Mouse (Mus musculus) CH12.LX (cell line): ENCODE data around the gene Ptpn21.

ENCODE experiments used
- CTCF ChIP-seq, 2 experiments: IDR thresholded peaks in 1 of 2; conservative IDR thresholded peaks in 1 of 2; 2 replicates each; pipeline ENCODE4 v1.5.1; 2011 to 2012; ENCODE audit warnings: low read depth in 2 of 2, low read length in 2 of 2, improper control_type of control experiment in 1 of 2, inconsistent platforms in 1 of 2, mild to moderate bottlenecking in 1 of 2, moderate library complexity in 1 of 2
- ELF1 ChIP-seq: IDR thresholded peaks from 2 replicates; pipeline ENCODE4 v1.6.1; 2014; ENCODE audit warnings: low read depth, mild to moderate bottlenecking, inconsistent platforms, low read length, improper control_type of control experiment
- EP300 ChIP-seq: IDR thresholded peaks from 2 replicates; pipeline ENCODE4 v1.6.1; 2011; ENCODE audit warnings: low read length, improper control_type of control experiment
- HCFC1 ChIP-seq: IDR thresholded peaks from 2 replicates; pipeline ENCODE4 v1.6.1; 2012; ENCODE audit warnings: low read depth, mild to moderate bottlenecking, inconsistent platforms, low read length, improper control_type of control experiment
- MAFK ChIP-seq: IDR thresholded peaks from 2 replicates; pipeline ENCODE4 v1.6.1; 2011; ENCODE audit warnings: low read length, improper control_type of control experiment; ENCODE audit not compliant: insufficient replicate concordance
- MAX ChIP-seq: IDR thresholded peaks from 2 replicates; pipeline ENCODE4 v1.6.1; 2011; ENCODE audit warnings: low read length, improper control_type of control experiment
- NRF1 ChIP-seq: IDR thresholded peaks from 2 replicates; pipeline ENCODE4 v1.6.1; 2014; ENCODE audit warnings: low read depth, mild to moderate bottlenecking, inconsistent platforms, low read length, improper control_type of control experiment, moderate library complexity
- POLR2A ChIP-seq: IDR thresholded peaks from 2 replicates; pipeline ENCODE4 v1.6.1; 2011; ENCODE audit warnings: low read depth, mild to moderate bottlenecking, improper control_type of control experiment, low read length
- POLR2AphosphoS2 ChIP-seq: IDR thresholded peaks from 2 replicates; pipeline ENCODE4 v1.6.1; 2011; ENCODE audit warnings: low read depth, low read length, improper control_type of control experiment
- RAD21 ChIP-seq: IDR thresholded peaks from 2 replicates; pipeline ENCODE4 v1.6.1; 2011; ENCODE audit warnings: low read depth, mild to moderate bottlenecking, low read length, improper control_type of control experiment, moderate library complexity
- SIN3A ChIP-seq: IDR thresholded peaks from 2 replicates; pipeline ENCODE4 v1.6.1; 2012; ENCODE audit warnings: low read length, improper control_type of control experiment, inconsistent platforms
- UBTF ChIP-seq: IDR thresholded peaks from 2 replicates; pipeline ENCODE4 v1.6.1; 2012; ENCODE audit warnings: low read depth, mild to moderate bottlenecking, inconsistent platforms, low read length, improper control_type of control experiment, moderate library complexity
- ZMIZ1 ChIP-seq: IDR thresholded peaks from 2 replicates; pipeline ENCODE4 v1.6.1; 2012; ENCODE audit warnings: low read depth, mild to moderate bottlenecking, inconsistent platforms, low read length, improper control_type of control experiment

DNA sequence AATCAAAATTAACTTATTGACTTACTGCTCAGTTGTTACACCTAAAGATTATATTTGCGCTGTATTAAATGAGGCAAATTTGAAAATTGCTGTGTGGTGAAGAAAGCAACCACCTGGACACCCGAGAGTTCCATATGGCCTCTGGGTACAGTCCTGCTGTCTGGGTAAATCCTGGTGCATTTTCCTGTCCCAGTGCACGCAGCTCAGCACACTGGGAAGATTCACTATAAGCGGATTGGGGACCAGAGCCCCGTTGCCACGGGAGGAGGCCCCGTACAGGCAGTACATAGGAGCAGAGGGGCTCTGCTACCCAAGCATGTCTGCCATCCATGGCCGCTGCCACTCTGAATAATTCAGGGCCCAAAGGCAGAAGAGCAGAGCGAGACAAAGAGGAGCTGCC is 35.6 kb downstream of the Ptpn21 start:
- no peak for TF ChIP-seq RAD21
- TF ChIP-seq EP300, result no peak
- TF ChIP-seq CTCF (conservative IDR thresholded peaks at IDR 0.05 in 1 of 2, IDR thresholded peaks at IDR 0.05 in 1 of 2; ENCODE audit: low read depth in 2 of 2, low read length in 2 of 2), result no peak
- TF ChIP-seq ZMIZ1, result no peak
- TF ChIP-seq POLR2A, result no peak
- TF ChIP-seq HCFC1, result no peak
- no peak for TF ChIP-seq UBTF
- no peak for TF ChIP-seq MAX
- TF ChIP-seq NRF1, result no peak
- no peak for TF ChIP-seq MAFK
- TF ChIP-seq SIN3A, result no peak
- TF ChIP-seq POLR2AphosphoS2, result no peak
- TF ChIP-seq ELF1, result no peak
